Mouse (Mus musculus) cerebellum, adult 11-12 months (tissue): ENCODE measurements around the gene Arl5c.
A peak's percentile ranks its signal among the peaks of the same experiment; 100 is the strongest.

Experiments used
- DNase-seq: peaks from one replicate; pipeline ENCODE4 v3.0.0; 2022

Arl5c gene

DNA sequence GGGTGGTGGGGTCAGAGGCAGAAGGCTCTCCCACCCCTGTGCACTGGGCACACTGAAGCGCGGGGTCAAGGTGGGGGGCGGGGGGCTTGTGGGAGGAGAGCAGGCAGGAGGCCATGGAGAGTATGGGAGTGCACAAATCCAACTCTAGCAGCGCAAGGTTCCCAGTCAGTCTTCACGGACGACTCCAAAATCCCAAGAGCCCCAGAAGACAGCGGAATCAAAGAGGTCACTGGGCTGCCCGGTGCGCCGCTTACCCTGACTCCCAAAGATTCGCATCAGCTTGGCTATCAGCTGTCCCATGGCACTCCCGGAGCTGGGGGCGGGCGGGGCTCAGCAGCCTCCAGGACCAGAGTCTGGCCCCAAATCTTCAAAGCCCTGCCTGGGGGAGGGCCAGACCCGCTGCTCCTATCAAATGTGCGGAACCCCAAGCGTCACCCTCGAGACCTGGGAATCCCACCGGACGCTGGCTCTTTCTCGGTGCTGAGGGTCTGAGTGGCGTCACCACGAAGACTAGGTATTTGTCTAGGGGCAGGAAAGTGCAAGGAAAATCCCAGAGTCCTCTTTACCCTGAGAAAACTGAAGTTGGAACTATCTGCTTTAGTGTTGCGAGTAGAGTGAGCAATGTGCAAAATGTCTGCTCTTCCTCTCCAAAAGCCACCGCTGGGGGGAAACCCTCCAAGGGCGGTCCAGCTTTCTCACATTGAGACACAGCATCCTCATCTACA is at the start of gene Arl5c:
TSS of gene Arl5c (minus strand) at position 618 of the 725 bp plus-strand sequence.
- DNase-seq = no peak

DNA sequence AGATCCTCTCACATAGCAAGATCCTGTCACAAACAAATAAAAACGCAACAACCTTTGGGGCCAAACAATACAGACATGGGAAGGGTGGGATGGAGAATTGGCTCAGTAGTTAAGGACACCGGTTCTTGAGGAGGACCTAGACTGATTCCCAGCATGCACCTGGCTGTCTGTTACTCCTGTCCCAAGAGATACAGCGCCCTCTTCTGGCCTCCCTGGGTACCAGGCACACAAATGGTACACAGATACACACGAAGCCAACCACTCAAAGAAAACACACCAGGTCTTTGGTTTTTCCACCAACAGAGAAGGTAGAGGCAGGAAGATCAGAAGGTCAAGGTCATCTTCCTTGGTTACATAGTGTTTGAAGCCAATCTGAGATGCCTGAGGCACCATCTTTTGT is 49.6 kb upstream of the Arl5c start:
- peak; percentile 39 for DNase-seq

DNA sequence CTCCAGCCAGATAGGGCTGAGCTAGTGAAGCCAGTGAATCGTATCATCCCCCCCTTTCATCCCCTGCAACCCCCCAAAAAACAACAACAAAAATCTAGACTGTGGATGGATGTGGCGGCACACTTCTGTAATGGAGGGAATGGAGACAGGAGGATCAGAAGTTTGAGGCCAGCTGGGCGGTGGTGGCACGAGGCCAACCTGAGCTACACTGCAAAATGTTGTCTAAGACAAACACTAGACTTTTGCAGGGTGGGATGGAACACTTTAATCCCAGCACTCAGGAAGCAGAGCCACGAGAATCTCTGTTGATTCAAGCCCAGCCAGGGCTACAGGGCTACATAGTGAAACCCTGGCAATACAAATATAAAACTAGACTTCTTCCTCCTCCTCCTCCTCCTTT is 48.1 kb upstream of the Arl5c start:
- peak; percentile 44 for DNase-seq

DNA sequence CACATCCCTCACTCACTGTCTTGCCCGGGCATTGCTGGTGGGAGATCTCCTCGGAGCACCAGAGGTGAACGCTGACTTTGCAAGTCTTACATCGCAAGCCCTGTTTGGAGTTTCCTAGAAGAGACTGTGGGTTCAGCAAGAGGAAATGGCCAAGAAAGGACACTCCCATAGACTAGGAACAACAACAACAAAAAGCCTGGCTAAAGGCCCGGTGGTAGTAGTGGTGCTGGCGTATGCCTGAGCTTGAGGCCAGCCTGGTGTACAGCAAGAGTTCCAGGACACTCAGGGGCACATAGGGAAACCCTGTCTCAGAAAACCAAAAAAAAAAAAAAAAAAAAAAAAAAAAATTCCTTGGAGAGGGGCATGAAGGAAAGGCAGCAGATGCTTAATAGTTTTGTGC is 46.8 kb upstream of the Arl5c start:
- DNase-seq = peak; percentile 23

DNA sequence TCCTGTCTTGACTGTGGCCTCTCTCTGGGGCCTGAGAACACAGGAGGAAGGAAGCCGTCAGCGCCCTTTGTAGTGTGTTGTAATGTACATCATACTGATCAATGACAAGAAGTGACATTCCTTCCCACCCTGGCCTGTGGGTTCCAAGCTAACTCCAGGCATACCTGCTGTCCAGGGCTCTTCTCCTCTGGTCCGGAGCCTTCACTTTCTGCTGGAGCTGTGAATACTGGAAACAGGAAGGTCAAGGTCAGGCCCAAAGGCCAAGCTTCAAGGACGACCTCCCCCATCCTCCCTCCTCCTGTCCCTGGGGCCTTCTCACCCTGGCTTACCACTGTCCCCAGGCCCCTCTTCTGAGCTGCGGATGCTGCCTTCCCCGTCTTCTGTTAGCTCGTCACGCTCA is 45.0 kb upstream of the Arl5c start:
- DNase-seq = no peak

DNA sequence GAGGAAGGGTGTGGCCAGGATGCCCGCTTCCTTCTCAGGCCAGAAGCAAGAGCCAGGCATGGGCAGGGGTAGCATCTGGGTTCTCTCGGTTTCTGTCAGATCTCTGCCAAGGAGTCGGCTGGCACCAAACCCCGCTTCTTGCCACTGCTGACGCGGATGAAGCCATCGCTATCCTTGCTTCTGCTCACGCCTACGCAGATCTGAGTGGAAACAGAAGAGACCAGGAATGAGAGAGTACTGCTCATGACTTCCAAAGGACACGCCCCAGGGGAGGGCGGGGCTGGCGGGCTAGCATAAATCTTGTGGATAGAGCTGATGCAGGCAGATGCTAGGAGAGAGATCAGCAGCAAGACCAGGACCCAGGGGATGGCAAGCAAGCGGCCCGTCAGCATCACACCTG is 41.9 kb upstream of the Arl5c start:
- no peak for DNase-seq

DNA sequence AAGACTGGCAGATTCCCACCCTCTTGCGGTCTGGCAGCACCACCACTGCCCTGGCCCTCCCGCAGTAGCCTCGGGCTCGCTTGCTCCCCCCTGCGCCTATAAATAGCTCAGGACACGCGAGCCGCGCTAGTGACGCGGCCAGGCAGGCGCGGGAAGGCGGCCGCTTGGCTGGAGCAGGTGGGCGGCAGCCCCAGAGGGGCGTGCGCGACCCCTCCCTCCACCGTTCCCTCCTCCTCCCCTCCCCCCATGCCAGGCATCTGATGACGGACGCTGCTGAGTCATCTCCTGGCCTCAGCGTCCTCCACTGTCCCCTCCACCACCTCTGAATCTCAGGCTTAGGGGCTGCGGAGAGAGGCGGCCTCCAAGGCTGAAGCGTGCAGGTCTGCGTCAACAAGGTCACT is 40.0 kb upstream of the Arl5c start:
- peak; percentile 80 for DNase-seq

DNA sequence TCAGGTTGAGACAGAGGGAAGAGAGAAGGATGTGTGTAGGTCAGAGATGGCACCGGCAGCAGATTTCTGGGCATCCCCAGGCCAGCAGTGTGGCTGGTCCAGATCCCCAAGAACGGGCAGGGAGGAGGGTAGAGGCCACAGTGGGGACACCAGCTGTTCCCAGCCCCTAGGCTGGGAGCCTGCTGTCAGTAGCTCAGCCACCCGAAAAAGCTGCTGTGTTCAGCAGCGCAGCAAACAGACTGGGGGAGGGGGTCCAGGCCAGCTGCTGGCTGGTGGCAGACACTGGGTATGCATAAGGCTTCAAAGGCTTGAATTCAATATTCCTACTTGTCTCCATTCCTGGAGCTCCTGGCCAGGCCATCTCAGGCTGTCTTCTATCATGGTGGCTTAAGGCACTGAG is 38.9 kb upstream of the Arl5c start:
- no peak for DNase-seq

DNA sequence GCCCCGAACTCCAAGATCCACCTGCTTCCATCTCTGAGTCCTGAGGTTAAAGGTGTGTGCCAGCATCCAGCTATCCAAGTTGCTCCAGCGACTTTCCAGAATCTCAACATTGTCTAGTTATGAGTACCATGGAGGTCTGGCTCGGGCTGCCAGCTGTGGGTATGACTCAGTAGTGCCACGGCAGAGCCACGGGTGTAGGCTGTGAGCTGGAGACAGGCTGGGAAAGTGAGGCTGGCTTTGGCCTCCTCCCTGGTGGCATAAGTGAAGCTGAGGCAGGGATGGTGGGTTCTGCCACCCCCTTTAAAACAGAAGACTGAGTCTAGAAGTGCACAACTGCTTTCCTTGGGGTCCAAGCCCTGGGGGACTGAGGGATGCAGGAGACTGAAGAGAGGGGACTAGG is 38.1 kb upstream of the Arl5c start:
- no peak for DNase-seq

DNA sequence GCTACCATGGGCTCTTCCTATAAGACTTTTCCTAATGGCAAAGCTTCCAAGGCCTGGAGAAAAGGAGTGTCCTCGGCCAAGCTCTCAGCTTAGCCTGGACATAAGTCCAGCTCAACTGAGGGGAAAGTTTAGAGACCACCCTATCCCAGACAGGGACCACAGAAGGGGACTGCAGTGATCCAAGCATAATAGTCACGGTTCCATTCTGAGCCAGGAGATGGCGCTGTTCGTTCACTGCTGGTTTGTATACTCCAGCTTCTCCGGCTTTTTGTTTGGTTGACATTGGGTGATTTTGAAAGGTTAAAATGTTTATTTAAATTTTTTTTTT is 35.4 kb upstream of the Arl5c start:
- peak; percentile 64 for DNase-seq

DNA sequence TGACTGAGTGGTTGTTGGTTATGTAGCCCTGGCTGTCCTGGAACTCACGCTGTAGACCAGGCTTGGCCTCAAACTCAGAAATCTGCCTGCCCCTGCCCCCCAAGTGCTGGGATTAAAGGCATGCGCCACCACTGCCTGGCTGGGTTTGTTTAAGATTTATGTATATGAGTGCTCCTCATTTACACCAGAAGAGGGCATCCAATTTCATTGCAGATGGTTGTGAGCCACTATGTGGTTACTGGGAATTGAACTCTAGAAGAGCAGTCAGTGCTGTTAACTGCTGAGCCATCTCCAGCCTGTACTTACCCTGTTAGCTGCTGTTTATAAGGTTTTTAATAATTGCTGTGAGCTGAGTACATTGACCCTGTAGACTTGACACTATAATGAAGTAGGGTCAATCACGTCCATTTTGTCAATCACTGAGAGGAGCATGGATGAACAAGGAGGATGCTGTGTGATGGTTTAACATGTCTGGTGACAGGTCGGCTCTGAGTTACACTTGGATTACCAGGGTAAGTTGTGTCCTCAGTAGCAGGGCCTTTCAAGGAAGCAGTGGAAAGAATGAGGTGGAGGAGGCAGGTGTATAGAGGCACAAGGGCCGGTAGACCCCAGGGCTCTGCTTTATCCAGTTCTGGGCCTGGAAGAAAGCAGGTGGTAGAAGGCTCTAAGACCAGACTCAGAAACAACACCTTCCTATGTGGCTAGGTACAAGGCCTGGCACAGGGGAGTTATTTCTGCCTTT is 34.9 kb upstream of the Arl5c start:
- no peak for DNase-seq

DNA sequence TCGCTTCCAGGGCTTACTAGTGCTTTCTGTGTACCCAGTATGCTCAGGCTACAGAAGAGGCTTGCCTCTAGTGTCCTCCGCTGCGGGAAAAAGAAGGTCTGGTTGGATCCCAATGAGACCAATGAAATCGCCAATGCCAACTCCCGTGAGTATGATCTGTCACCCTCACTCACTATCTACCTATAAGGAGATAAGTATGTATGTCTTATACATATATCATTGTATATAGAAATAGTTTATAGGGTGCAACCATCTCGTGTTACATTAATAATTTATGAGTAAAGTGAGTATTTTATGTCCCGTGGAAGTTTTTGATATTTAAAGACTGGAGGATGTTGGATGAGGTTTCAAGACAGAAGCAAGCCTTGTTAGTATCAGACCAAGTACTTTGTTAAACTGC is 31.8 kb upstream of the Arl5c start:
- DNase-seq = no peak

DNA sequence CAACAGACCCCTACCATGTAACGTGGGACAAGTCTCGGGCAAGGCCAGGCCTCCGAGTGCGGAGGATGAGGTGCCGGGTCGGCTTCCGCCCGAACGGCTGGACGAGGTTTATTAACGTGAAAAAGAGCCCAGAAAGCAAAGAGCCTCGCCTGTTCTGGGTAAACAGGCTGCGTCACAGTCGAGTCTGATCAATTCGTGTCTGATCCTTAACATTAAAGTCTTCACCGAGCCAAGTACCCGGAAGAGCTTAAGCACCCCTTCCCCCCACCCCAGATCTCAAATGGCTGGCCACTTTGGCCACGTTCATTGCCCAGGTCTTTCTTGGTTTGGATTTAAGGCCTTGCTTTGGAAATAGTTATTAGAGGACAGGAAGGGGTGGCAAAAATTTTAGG is 31.3 kb upstream of the Arl5c start:
- DNase-seq = no peak

DNA sequence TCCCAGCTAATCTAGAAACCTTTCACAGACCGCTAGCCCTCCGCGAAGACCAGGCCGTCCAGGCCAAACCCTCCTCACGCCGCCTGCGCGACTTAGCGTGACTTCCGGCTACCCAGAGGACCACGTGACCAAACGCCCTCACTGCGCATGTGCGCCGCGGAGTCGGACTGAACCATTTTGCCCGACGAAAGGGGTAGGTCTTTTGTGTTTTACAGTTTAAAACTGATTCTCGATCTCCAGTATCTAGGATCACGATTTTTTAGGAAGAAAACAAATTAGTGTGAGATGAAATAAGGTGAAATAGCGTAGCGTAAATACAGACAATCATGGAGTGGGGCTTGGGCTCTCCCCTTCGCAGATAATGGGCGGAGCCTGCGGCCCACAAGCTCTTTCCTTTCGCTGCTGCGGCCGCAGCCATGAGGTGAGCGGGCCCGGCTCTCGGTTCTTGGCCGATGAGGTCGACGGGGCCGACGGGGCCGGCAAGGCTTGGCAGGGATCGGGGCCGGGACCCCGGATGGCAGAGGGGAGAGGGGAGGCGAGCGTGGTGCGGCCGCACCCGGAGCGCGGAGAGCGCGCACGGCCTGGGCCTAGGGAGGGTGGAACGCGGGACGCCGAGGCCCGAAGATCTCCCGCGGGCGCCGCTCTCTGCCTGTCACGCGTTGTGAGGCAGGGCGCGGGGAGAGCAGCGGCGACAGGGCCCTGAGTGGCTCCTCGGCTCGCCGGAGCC is 30.8 kb upstream of the Arl5c start, which contains the start of gene Rpl19:
TSS of gene Rpl19 (plus strand) at position 141 of the 727 bp plus-strand sequence.
- peak; percentile 92 for DNase-seq

DNA sequence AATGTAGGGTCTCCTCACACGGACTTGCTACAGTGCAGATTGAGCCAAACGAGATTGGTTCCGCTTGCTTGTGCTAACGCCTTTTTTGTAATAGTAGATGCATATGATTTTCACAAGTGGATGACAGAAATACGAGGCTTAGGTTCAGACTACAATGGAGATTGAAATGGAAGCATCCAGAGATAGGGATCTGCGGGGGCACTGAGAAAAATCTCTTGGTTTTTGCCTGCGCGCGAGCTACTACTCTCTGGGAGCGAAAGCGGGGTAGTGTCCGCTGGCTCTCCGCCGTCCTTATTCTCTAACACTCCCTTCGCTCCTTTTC is 30.2 kb upstream of the Arl5c start:
- DNase-seq = no peak

DNA sequence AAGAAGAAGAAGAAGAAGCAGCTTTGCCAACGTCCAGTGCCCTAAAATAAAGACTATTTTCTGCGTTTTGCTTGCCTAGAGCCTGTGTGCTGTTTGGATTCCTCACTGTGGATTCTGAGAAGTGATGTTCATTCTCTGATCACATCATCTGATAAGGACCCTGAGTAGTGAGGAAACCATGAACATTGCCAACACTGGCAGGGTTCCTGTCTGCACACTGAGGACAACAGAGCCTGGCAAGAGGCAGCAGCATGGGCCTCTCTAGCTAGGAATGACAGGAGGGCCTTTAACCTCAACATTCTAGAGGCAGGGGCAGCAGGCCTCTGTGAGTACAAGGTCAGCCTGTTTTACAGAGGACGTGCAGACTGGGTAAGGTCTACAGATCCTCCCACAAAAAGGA is 28.5 kb upstream of the Arl5c start:
- DNase-seq = no peak

DNA sequence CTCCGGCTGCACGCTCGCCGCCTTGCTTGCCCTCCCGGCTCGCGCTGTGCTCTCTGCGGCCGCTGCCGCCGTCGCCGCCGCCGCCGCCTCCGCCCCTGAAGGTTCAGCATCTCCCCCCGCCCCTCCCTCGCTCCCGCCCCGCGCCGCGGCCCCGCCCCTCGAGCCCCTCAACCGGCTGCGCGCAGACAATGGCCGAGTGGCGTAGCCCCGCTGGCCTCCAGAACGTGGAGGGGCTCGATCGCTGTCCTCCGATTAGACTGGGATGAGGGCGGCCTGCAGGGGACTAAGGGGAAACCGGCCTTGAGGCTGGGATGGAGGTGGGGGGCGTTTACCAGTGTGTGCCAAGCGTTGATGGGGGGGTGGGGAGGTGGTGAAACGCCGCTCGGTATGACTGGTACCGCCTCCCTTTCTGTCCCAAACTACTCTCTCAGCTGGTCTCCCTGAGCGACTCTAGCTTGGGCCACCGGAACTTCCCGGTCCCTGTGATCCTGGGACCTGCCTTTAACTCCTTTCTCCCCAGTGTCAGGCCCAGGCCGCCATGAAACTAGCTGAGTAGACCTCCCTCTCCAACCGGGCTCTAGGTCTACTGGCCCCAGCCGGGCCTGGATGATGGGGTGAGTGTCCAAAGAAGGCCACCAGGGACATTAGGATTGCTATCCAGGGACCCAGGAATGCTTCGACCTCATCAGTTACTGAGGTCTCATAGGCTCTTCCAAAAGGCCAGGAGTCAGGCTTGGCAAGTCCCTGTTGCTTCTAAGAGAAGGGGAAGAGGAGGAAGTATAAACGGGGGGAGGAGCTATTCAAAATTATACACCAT is 26.8 kb upstream of the Arl5c start, which contains the start of gene Cacnb1:
TSS of gene Cacnb1 (minus strand) at position 480 of the 817 bp plus-strand sequence.
- no peak for DNase-seq

DNA sequence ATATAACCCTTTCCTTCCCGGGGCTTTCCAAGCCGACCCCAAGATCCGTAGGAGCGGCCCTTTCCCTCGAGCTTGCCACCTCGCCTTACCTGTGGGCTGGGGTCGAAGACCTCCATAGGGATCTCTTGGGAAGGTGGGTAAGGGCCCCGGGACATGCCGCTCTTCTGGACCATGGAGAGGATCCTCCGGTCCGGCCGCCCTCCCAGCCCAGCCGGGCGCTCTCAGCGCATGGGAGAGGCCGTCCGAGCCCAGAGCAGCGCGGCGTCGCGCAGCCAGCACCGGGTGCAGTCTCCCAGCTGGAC is 26.2 kb upstream of the Arl5c start:
- no peak for DNase-seq

DNA sequence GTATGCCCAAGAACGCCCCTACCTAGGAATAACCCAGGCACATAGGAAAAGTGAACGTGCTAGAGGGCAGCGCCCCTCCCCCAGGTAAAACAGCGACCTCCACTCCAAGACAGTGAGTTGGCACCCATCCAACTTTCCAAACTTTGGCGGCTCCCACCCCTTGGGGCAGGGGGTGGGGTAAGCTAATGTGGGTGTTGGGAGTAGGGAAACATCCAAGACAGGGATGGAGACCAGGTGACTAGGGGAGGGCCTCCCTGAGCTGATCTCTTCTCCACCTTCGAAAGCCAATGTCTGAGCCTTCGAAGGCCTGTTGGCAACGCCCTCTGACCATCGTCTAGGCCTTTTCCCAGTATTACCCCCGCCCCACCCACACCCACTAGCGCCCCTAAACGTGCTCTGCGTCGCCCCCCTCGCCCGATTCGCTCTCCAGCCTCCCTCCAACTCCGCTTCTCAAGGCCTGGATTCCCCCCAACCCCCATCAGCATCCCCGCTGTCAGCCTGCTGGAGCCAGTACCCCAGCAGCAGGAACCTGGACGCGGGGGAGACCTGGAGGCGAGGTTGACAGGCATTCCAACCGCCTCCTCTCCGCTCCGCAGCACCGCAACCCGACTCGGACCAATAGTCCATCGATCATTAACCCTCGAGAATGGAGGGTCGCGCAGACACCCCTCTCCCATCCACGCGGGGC is 25.7 kb upstream of the Arl5c start:
- peak; percentile 69 for DNase-seq

DNA sequence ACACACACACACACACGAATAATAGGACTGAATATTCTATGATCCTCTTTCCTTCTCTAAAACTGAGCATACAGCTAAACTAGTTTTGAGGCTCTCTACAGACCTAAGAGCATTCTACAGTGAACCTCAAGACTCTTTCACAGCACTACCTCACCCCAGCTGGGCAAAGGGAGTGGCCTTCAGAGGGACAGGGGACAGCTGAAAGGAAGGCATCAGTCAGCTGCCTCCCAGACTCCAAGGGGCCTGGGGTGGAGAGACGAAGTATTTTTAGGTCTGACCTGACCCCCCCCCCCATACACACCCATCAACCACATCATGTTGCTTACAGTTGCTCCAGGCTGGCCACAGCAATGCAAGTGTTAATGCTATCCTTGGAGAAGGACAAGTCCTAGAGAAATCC is 25.1 kb upstream of the Arl5c start:
- no peak for DNase-seq

DNA sequence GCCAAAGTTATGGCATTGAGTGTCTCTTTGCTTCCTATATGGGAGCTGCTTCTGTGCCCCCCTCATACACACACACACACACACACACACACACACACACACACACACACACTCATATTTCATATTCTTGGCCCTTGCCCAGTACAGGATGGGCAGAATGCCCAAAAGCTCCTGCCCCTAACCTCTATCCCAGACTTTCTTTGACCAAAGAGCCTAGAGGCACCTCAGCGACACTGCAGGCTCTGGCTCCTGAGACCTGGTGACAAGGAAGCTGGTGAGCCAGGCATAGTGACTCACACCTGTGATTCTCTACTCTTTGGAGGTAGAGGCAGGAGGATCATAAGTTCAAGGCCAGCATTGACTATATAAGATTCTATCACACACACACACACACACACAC is 24.7 kb upstream of the Arl5c start:
- DNase-seq = no peak

DNA sequence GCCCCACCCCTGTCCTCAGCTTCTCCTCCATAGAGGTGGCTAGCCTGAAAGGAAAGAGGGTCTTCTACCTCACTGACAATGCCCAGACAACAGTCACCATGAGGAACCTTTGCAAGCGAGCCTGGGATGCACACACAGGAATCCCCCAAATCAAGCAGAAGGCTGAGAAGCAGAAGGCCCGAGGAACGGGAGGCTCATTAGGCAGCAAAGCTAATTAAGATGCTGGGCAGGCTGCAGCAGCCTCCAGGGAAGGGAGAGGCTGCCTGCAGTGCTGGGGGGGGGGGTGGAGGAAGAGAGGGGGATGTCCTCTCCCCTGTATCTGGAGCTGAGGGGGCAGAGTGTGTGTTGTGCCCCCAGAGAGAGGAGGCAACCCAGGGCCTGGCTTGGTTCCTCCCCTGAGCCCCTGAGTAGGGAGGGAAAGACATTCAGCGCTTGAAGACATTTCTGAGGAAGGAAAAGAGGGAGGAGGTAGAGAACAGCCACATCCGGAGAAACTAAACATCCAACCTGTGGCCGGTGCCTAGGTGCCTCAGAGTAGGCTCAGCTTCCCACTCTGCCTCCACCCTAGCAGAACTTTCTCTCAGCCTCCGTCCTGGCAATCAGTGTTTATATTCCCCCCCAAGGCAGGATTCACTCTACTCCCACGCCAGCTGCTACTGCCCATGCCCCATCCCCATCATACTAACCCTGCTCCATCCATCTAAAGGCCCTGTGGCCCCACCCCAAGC is 24.1 kb upstream of the Arl5c start:
- DNase-seq = no peak
